Mouse (Mus musculus): ENCODE measurements around the gene Tjp1. TPM values are rescaled to one million over a fixed set of nuclear protein-coding genes. Genes with fewer than 3 reads are reported as not detected.

Tjp1 gene
- polyA plus RNA-seq, 1 experiment from 2014 or later: 28.3 TPM

- 79% methylated on average over 3 of the region's 3 CpGs for WGBS
- ATAC-seq (replicated peaks; ENCODE audit: low FRiP score, low read depth): no peak
- no peaks in the 10 kb centered on the region for H3K27me3 ChIP-seq (ENCODE audit: insufficient read depth, low read length)
These were observed 121.2 kb downstream of the Tjp1 start for GRCm38 (mm10) chr7:65406427-65406826.

GRCm38 (mm10) chr7:65402516-65402915 lies 125.1 kb downstream of the Tjp1 start:
- Histone ChIP-seq H3K4me2 (ENCODE audit: low read length) (no peak overlapping the region), H3K36me3 (ENCODE audit: insufficient read depth, low read length) (no peaks in the 10 kb centered on the region), H3K4me1 (replicated peaks; ENCODE audit: insufficient read depth, low read length) (no peaks in the 10 kb centered on the region), H3K9ac (ENCODE audit: low read depth, low read length) (no peak overlapping the region), H3K27ac (no peak overlapping the region), H3K9me3 (replicated peaks; ENCODE audit: low read length) (no peaks in the 10 kb centered on the region), H3K4me3 (replicated peaks; ENCODE audit: low read depth, low read length) (no peak overlapping the region), H3K27me3 (ENCODE audit: insufficient read depth, low read length) (no peaks in the 10 kb centered on the region)
- TF ChIP-seq CTCF (IDR thresholded peaks at IDR 0.05; ENCODE audit: low read depth): no peak
- DNase-seq (ENCODE audit: low spot score) (no peak), ATAC-seq (replicated peaks; ENCODE audit: low FRiP score, low read depth) (no peak)
- WGBS: 89% methylated on average over 5 of the region's 5 CpGs

More at GRCm38 (mm10) chr7:65406427-65406826, 121.2 kb downstream of the Tjp1 start:
- Histone ChIP-seq H3K4me3 (replicated peaks; ENCODE audit: low read depth, low read length) (no peak overlapping the region), H3K27ac (no peak overlapping the region), H3K4me2 (ENCODE audit: low read length) (no peak overlapping the region), H3K9me3 (replicated peaks; ENCODE audit: low read length) (no peaks in the 10 kb centered on the region), H3K9ac (ENCODE audit: low read depth, low read length) (no peak overlapping the region), H3K36me3 (ENCODE audit: insufficient read depth, low read length) (no peaks in the 10 kb centered on the region), H3K4me1 (replicated peaks; ENCODE audit: insufficient read depth, low read length) (no peaks in the 10 kb centered on the region)
- no peak for TF ChIP-seq CTCF (IDR thresholded peaks at IDR 0.05; ENCODE audit: low read depth)
- DNase-seq (ENCODE audit: low spot score): no peak

- Histone ChIP-seq H3K4me3 (replicated peaks; ENCODE audit: low read depth, low read length) (no peak overlapping the region), H3K9me3 (replicated peaks; ENCODE audit: low read length) (no peaks in the 10 kb centered on the region), H3K9ac (ENCODE audit: low read depth, low read length) (no peak overlapping the region), H3K4me1 (replicated peaks; ENCODE audit: insufficient read depth, low read length) (no peaks in the 10 kb centered on the region), H3K27ac (no peak overlapping the region), H3K4me2 (ENCODE audit: low read length) (no peak overlapping the region), H3K27me3 (ENCODE audit: insufficient read depth, low read length) (no peaks in the 10 kb centered on the region), H3K36me3 (ENCODE audit: insufficient read depth, low read length) (no peaks in the 10 kb centered on the region)
- no peak for TF ChIP-seq CTCF (IDR thresholded peaks at IDR 0.05; ENCODE audit: low read depth)
- ATAC-seq (replicated peaks; ENCODE audit: low FRiP score, low read depth) (no peak), DNase-seq (ENCODE audit: low spot score) (no peak)
These were observed 126.0 kb downstream of the Tjp1 start for GRCm38 (mm10) chr7:65401622-65402021.

- peaks cover 12% of the 10 kb centered on the region for H3K4me1 ChIP-seq (replicated peaks; ENCODE audit: insufficient read depth, low read length)
- no peaks in the 10 kb centered on the region for H3K27me3 ChIP-seq (ENCODE audit: insufficient read depth, low read length)
- H3K36me3 ChIP-seq (ENCODE audit: insufficient read depth, low read length): no peaks in the 10 kb centered on the region
- ATAC-seq (replicated peaks; ENCODE audit: low FRiP score, low read depth) (no peak), DNase-seq (ENCODE audit: low spot score) (no peak)
- no peak overlapping the region for H3K4me2 ChIP-seq (ENCODE audit: low read length)
- no peak overlapping the region for H3K4me3 ChIP-seq (replicated peaks; ENCODE audit: low read depth, low read length)
- no peak for TF ChIP-seq CTCF (IDR thresholded peaks at IDR 0.05; ENCODE audit: low read depth)
- H3K9me3 ChIP-seq (replicated peaks; ENCODE audit: low read length): no peaks in the 10 kb centered on the region
- WGBS: 84% methylated on average over 4 of the region's 4 CpGs
- no peak overlapping the region for H3K9ac ChIP-seq (ENCODE audit: low read depth, low read length)
- no peak overlapping the region for H3K27ac ChIP-seq
These were observed 131.7 kb downstream of the Tjp1 start for GRCm38 (mm10) chr7:65395891-65396290.

GRCm38 (mm10) chr7:65395166-65395565 lies 132.4 kb downstream of the Tjp1 start:
- no peak for ATAC-seq (replicated peaks; ENCODE audit: low FRiP score, low read depth)

GRCm38 (mm10) chr7:65394672-65395071 lies 132.9 kb downstream of the Tjp1 start:
- Histone ChIP-seq H3K9ac (ENCODE audit: low read depth, low read length) (no peak overlapping the region), H3K36me3 (ENCODE audit: insufficient read depth, low read length) (no peaks in the 10 kb centered on the region), H3K9me3 (replicated peaks; ENCODE audit: low read length) (no peaks in the 10 kb centered on the region), H3K27ac (no peak overlapping the region), H3K27me3 (ENCODE audit: insufficient read depth, low read length) (no peaks in the 10 kb centered on the region), H3K4me1 (replicated peaks; ENCODE audit: insufficient read depth, low read length) (peaks cover 12% of the 10 kb centered on the region), H3K4me2 (ENCODE audit: low read length) (no peak overlapping the region), H3K4me3 (replicated peaks; ENCODE audit: low read depth, low read length) (no peak overlapping the region)
- no peak for TF ChIP-seq CTCF (IDR thresholded peaks at IDR 0.05; ENCODE audit: low read depth)
- no peak for ATAC-seq (replicated peaks; ENCODE audit: low FRiP score, low read depth)
- 35% methylated on average over 2 of the region's 2 CpGs for WGBS
- DNase-seq (ENCODE audit: low spot score): peak; percentile 40

More at GRCm38 (mm10) chr7:65395166-65395565, 132.4 kb downstream of the Tjp1 start:
- DNase-seq (ENCODE audit: low spot score): no peak
- no peak overlapping the region; the same call in 1 of the 2 replicates for H3K27ac ChIP-seq
- no peak overlapping the region for H3K9ac ChIP-seq (ENCODE audit: low read depth, low read length)
- H3K9me3 ChIP-seq (replicated peaks; ENCODE audit: low read length): no peaks in the 10 kb centered on the region
- H3K4me1 ChIP-seq (replicated peaks; ENCODE audit: insufficient read depth, low read length): peaks cover 12% of the 10 kb centered on the region
- H3K36me3 ChIP-seq (ENCODE audit: insufficient read depth, low read length): no peaks in the 10 kb centered on the region
- TF ChIP-seq CTCF (IDR thresholded peaks at IDR 0.05; ENCODE audit: low read depth): no peak
- H3K4me2 ChIP-seq (ENCODE audit: low read length): no peak overlapping the region
- H3K4me3 ChIP-seq (replicated peaks; ENCODE audit: low read depth, low read length): no peak overlapping the region
- H3K27me3 ChIP-seq (ENCODE audit: insufficient read depth, low read length): no peaks in the 10 kb centered on the region
- WGBS: 78% methylated on average over 5 of the region's 5 CpGs
